Mouse (Mus musculus) liver, adult 2 months (tissue): ENCODE data around the gene Gm11037.

Experiments
- CTCF ChIP-seq: fragments of 200-500 bp; IDR thresholded peaks from 2 replicates; pipeline ENCODE4 v1.5.1; 2011; ENCODE audit warnings: low read depth, low read length, control low read depth
- POLR2A ChIP-seq: fragments of 200-500 bp; IDR thresholded peaks from 2 replicates; pipeline ENCODE4 v1.6.1; 2011; ENCODE audit warnings: low read length, control low read depth; ENCODE audit not compliant: insufficient read depth; ENCODE audit errors: extremely low read depth

- TF ChIP-seq CTCF: no peak
- TF ChIP-seq POLR2A: no peak
These were observed 15.3 kb downstream of the Gm11037 start for GRCm38 (mm10) chr2:131148353-131149253.
